9 mouse cellular contexts compared by ENCODE assay signal in genomic region chr5:109558123-109558403, GRCm38 (mm10). TPM values are rescaled to one million over a fixed set of nuclear protein-coding genes. Genes with fewer than 3 reads are reported as not detected.
DNase-seq lines count a peak whose midpoint lies in the region; ATAC-seq lines count a peak whose summit lies in the region.
"Had no signal": no experiment of that assay in that cellular context is flagged by ENCODE, and none has a peak within 500 bp of the region (broad histone marks: within the 10 kb centered on the region; RNA-seq: fewer than 3 reads in every experiment).

No protein-coding gene starts in this region.

- peaks cover 22% of the 10 kb centered on the region for H3K36me3 ChIP-seq in heart, embryonic 16.5 days (ENCODE audit: control insufficient read depth, insufficient read depth)
- peaks cover 28% of the 10 kb centered on the region for H3K36me3 ChIP-seq in hindbrain, embryonic 12.5 days
- peaks cover 18% of the 10 kb centered on the region for H3K36me3 ChIP-seq in midbrain, embryonic 10.5 days

- H3K4me2 ChIP-seq in heart, embryonic 16.5 days (ENCODE audit: low read depth, low read length): peak overlapping the region; percentile 81
- peak overlapping the region; percentile 52 for H3K4me2 ChIP-seq in hindbrain, embryonic 12.5 days (replicated peaks)

- peak overlapping the region; percentile 21; the same call in 1 of the 2 replicates for H3K9ac ChIP-seq in heart, embryonic 16.5 days (ENCODE audit: low read length)
- H3K9ac ChIP-seq in hindbrain, embryonic 12.5 days: peak overlapping the region; percentile 32; the same call in 1 of the 2 replicates

- no peaks in the 10 kb centered on the region for H3K27me3 ChIP-seq in heart, embryonic 16.5 days (ENCODE audit: control insufficient read depth, insufficient read depth, low read length)
- H3K27me3 ChIP-seq in hindbrain, embryonic 12.5 days: no peaks in the 10 kb centered on the region
- no peaks in the 10 kb centered on the region for H3K27me3 ChIP-seq in midbrain, embryonic 10.5 days (ENCODE audit: low read depth, poor library complexity, severe bottlenecking)
- H3K27me3 ChIP-seq: Patski had no signal

- H3K9me3 ChIP-seq in heart, embryonic 16.5 days (replicated peaks; ENCODE audit: control insufficient read depth, low read length): peaks cover 40% of the 10 kb centered on the region
- H3K9me3 ChIP-seq in hindbrain, embryonic 12.5 days (replicated peaks): peaks cover 38% of the 10 kb centered on the region
- H3K9me3 ChIP-seq in midbrain, embryonic 10.5 days (replicated peaks): peaks cover 57% of the 10 kb centered on the region

- H3K4me1 ChIP-seq in heart, embryonic 16.5 days (ENCODE audit: control insufficient read depth, insufficient read depth, low read length): no peaks in the 10 kb centered on the region
- H3K4me1 ChIP-seq in hindbrain, embryonic 12.5 days: no peaks in the 10 kb centered on the region
- H3K4me1 ChIP-seq in midbrain, embryonic 10.5 days: 0 out of 2 replicates have a peak, but pooled peaks cover 5% of the 10 kb centered on the region

- ATAC-seq in heart, embryonic 16.5 days (replicated peaks; ENCODE audit: extremely low read depth, insufficient read depth, low FRiP score): no peak; the same call in 1 of the 2 replicates
- ATAC-seq in activated CD4-positive, CD25-positive, alpha-beta regulatory T cell, adult 4 months: peak; percentile 20
- peak; percentile 74; the same call in 1 of the 2 replicates for ATAC-seq in hindbrain, embryonic 12.5 days (ENCODE audit: low FRiP score)

- peak overlapping the region; percentile 77 for H3K4me3 ChIP-seq in heart, embryonic 16.5 days (ENCODE audit: low read length)
- H3K4me3 ChIP-seq in hindbrain, embryonic 12.5 days: peak overlapping the region; percentile 63
- peak overlapping the region; percentile 76 for H3K4me3 ChIP-seq in midbrain, embryonic 10.5 days

- intact Hi-C loops in heart, postnatal 10 days (cut with DNase I): loop anchor here (10.0 kb wide), 1 partner anchor 307 kb away; no protein-coding TSS in a partner anchor
- intact Hi-C loops in left cerebral cortex, postnatal 25 days (cut with DNase I): loop anchor here (5.0 to 10.0 kb wide), 3 partner anchors 194 to 1286 kb away; partner anchors contain the start of genes 4930522L14Rik and Slc26a1

- under 1% methylated on average over 9 of the region's 9 CpGs for WGBS in heart, embryonic 16.5 days
- 0% methylated on average over 9 of the region's 9 CpGs for WGBS in hindbrain, embryonic 12.5 days
- under 1% methylated on average over 9 of the region's 9 CpGs for WGBS in midbrain, embryonic 10.5 days

- H3K27ac ChIP-seq in heart, embryonic 16.5 days (ENCODE audit: low read length): peak overlapping the region; percentile 90
- peak overlapping the region; percentile 94 for H3K27ac ChIP-seq in hindbrain, embryonic 12.5 days
- H3K27ac ChIP-seq in midbrain, embryonic 10.5 days (replicated peaks): peak overlapping the region; percentile 88

- no peak for DNase-seq in heart, postnatal 10 days
- DNase-seq in midbrain, embryonic 10.5 days (ENCODE audit: low spot score): no peak
- no peak for DNase-seq in right cerebral cortex, postnatal 36 days (ENCODE audit: low spot score in 2 of 2)
- DNase-seq in left cerebral cortex, postnatal 25 days (ENCODE audit: low spot score in 2 of 2): no peak
- DNase-seq in frontal cortex, postnatal 36 days (ENCODE audit: low spot score in 2 of 2): no peak

RNA-seq across cellular contexts. Expression of gene Crlf2, which starts 0.7 kb away (rescaled TPM):
- 9.0 and 10.0 TPM in 2 replicates for polyA plus RNA-seq in heart, embryonic 16.5 days (2015; fragmentation: Nextera tagmentation; extraction: Ambion mirVana)
- 10 to 100 TPM; 15.3 to 17.7 TPM for total RNA-seq in heart, postnatal 10 days (2021)
- 1 to 10 TPM; 7.7 to 9.8 TPM for polyA plus RNA-seq in activated CD4-positive, CD25-positive, alpha-beta regulatory T cell, adult 4 months (2017; shearing (Covaris generic))
- 8.8 and 9.0 TPM in 2 replicates for polyA plus RNA-seq in hindbrain, embryonic 12.5 days (2016; fragmentation: Nextera tagmentation; extraction: Ambion mirVana)
- 3.7 and 3.9 TPM in 2 replicates for polyA plus RNA-seq in midbrain, embryonic 10.5 days (2016; fragmentation: Nextera tagmentation; extraction: Ambion mirVana)
- total RNA-seq in left cerebral cortex, postnatal 25 days (2021): 10 to 100 TPM; 32.8 to 36.9 TPM
